Comparison of ENCODE assay signal across 9 mouse cellular contexts in the genomic region with DNA sequence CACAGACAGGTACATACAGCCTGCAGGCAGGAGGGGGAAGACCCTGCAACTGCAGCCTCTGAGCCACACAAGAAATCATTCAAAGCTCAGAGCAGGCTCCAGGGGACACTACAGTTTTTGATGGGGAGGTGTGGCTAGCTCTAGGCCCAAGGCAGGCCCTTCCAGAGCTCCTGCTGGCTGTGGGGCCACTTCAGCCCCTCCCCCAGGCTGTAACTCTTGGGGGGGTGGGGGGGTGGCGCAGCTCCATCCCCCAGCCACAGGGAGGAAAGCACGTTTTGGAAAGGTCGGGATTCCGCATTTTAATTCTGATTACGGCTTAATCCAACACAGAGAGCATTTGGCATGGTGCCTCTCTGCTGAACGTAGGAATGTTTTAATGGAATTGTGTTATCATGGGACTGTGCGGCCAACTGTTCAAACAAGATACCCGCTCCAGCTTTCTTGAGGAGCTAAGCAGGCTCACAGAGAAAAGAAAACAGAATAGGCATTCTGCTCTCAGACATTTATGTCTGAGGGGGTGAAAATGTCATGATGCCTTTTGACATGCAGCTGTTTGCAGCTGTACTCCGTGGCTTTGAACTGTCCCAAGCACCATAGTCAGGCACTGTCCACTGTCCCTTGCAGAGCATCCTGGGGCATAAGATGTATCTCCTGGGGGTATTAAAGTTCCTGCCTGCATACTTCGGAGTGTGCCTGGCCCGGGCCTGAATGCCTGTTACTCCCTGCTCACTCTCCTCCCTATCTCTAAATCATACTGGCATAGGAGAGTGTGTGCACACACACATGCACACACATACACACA.
DNase-seq lines count a peak whose midpoint lies in the region.
"Had no signal": no experiment of that assay in that cellular context is flagged by ENCODE, and none has a peak within 500 bp of the region (broad histone marks: within the 10 kb centered on the region; RNA-seq: fewer than 3 reads in every experiment).

No protein-coding gene starts in this region.

- no peaks in the 10 kb centered on the region for H3K9me3 ChIP-seq in heart, embryonic 10.5 days
- no peaks in the 10 kb centered on the region; the same call in 1 of the 2 replicates for H3K9me3 ChIP-seq in embryonic facial prominence, embryonic 10.5 days

- 27% methylated on average over 11 of the region's 11 CpGs for WGBS in heart, embryonic 10.5 days
- WGBS in embryonic facial prominence, embryonic 10.5 days = 32% methylated on average over 11 of the region's 11 CpGs

- H3K4me3 ChIP-seq in heart, embryonic 10.5 days = no peak overlapping the region
- no peak overlapping the region for H3K4me3 ChIP-seq in embryonic facial prominence, embryonic 10.5 days

- H3K27me3 ChIP-seq in heart, embryonic 10.5 days (ENCODE audit: insufficient read depth, poor library complexity, severe bottlenecking) = no peaks in the 10 kb centered on the region
- H3K27me3 ChIP-seq in embryonic facial prominence, embryonic 10.5 days (replicated peaks; ENCODE audit: low read depth, poor library complexity, severe bottlenecking) = no peaks in the 10 kb centered on the region
- H3K27me3 ChIP-seq: CH12.LX had no signal

- no peaks in the 10 kb centered on the region for H3K36me3 ChIP-seq in heart, embryonic 10.5 days
- no peaks in the 10 kb centered on the region for H3K36me3 ChIP-seq in embryonic facial prominence, embryonic 10.5 days (replicated peaks)

- peak overlapping the region; percentile 0; the same call in 1 of the 2 replicates for H3K27ac ChIP-seq in heart, embryonic 10.5 days
- H3K27ac ChIP-seq in embryonic facial prominence, embryonic 10.5 days (replicated peaks) = 0 out of 2 replicates have a peak overlapping the region, but pooled peaks have one; percentile 35

- no peak for DNase-seq in heart, embryonic 10.5 days (ENCODE audit: low spot score)
- DNase-seq in heart, adult 11 months = no peak
- DNase-seq in embryonic facial prominence, embryonic 10.5 days (ENCODE audit: low spot score) = no peak
- peak; percentile 70 for DNase-seq in heart, postnatal 4 days
- peak; percentile 35 for DNase-seq in mesoderm, embryonic 11.5 days (ENCODE audit: low read depth, low spot score)
- DNase-seq in yolk sac, embryonic 10.5 days (ENCODE audit: low spot score) = no peak
- no peak for DNase-seq in cerebellum, adult 8-10 months
- no peak for DNase-seq in adrenal gland, adult 8-10 months

- H3K4me1 ChIP-seq in heart, embryonic 10.5 days = peaks cover 36% of the 10 kb centered on the region
- H3K4me1 ChIP-seq in embryonic facial prominence, embryonic 10.5 days = peaks cover 18% of the 10 kb centered on the region

Comparison
In these comparisons a context has a peak if more than half of its experiments do, and no peak if none do; other contexts are left out.
1. DNase-seq: peak in heart, postnatal 4 days (single experiment) and mesoderm, embryonic 11.5 days (single experiment); none in heart, embryonic 10.5 days (single experiment), heart, adult 11 months (single experiment), embryonic facial prominence, embryonic 10.5 days (single experiment), yolk sac, embryonic 10.5 days (single experiment), cerebellum, adult 8-10 months (single experiment) and adrenal gland, adult 8-10 months (single experiment).